Mouse (Mus musculus) forebrain, postnatal 0 days (tissue): Measurements from ENCODE around the gene Cdc42bpa. TPM values are rescaled to one million over a fixed set of nuclear protein-coding genes. Genes with fewer than 3 reads are reported as not detected.

Source experiments
- ATAC-seq: fragments of 200-750 bp; cut with Nextera tagmentation; 2 replicates; pipeline ENCODE4 v1.8.0; 2017; ENCODE audit warnings: mild to moderate bottlenecking, moderate library complexity
- DNase-seq: peaks from one replicate; pipeline ENCODE4 v3.0.0-alpha.2; 2015
- H3K27ac ChIP-seq: fragments of 300-500 bp; sonication (generic); 2 replicates; pipeline ENCODE4 v1.5.1; 2014; ENCODE audit warnings: low read depth, mild to moderate bottlenecking, antibody characterized with exemption, low read length, moderate library complexity, mixed read lengths
- H3K27me3 ChIP-seq: fragments of 300-500 bp; sonication (generic); 2 replicates; pipeline ENCODE4 v1.6.1; 2014; ENCODE audit warnings: mild to moderate bottlenecking, low read length, mixed read lengths; ENCODE audit not compliant: insufficient read depth
- H3K36me3 ChIP-seq: fragments of 300-500 bp; sonication (generic); 2 replicates; pipeline ENCODE4 v1.6.1; 2014; ENCODE audit warnings: mild to moderate bottlenecking, moderate library complexity; ENCODE audit not compliant: insufficient read depth
- H3K4me1 ChIP-seq: fragments of 300-500 bp; sonication (generic); 2 replicates; pipeline ENCODE4 v1.6.1; 2014; ENCODE audit warnings: antibody characterized with exemption; ENCODE audit not compliant: insufficient read depth
- H3K4me2 ChIP-seq: fragments of 300-500 bp; sonication (generic); 2 replicates; pipeline ENCODE4 v1.6.1; 2014; ENCODE audit warnings: low read depth, mild to moderate bottlenecking, moderate library complexity
- H3K4me3 ChIP-seq: fragments of 300-500 bp; sonication (generic); 2 replicates; pipeline ENCODE4 v1.5.1; 2014; ENCODE audit warnings: low read depth, low read length, mixed read lengths
- H3K9ac ChIP-seq: fragments of 300-500 bp; sonication (generic); 2 replicates; pipeline ENCODE4 v1.6.1; 2014; ENCODE audit warnings: mild to moderate bottlenecking
- H3K9me3 ChIP-seq: fragments of 300-500 bp; sonication (generic); 2 replicates; pipeline ENCODE4 v1.6.1; 2016; ENCODE audit warnings: low read length
- CTCF ChIP-seq: sonication (generic); IDR thresholded peaks from 2 replicates; pipeline ENCODE4 v1.5.1; 2016; ENCODE audit warnings: antibody characterized with exemption, control low read depth, low read depth
- WGBS: fragments of 180-500 bp; shearing (Covaris S2); extraction: QIAGEN DNeasy Blood & Tissue Kit; methylation state at CpG from one replicate; pipeline ENCODE4 v1.1.7; 2014; 5-methylcytosine and 5-hydroxymethylcytosine counted together
- polyA plus RNA-seq: library from polyadenylated mRNA; unstranded; fragments of >200 nt; fragmentation: Nextera tagmentation; extraction: Ambion mirVana; gene quantifications from 2 replicates; pipeline ENCODE4 v1.2.1, GENCODE M21; 2015
- total RNA-seq: library from RNA; depleted of rRNA; stranded (reverse); fragments of >200 nt; gene quantifications from 2 replicates; pipeline ENCODE4 v1.2.3, GENCODE M21; 2014

The Cdc42bpa gene
- total and polyA plus RNA-seq, 2 experiments from 2014 or later = 25.2 to 111 TPM

- no peak for TF ChIP-seq CTCF
- 48% methylated on average over 5 of the region's 5 CpGs for WGBS
Observed at GRCm38 (mm10) chr1:180109050-180109449, 148.8 kb downstream of the Cdc42bpa start.

GRCm38 (mm10) chr1:180116525-180116924 is 156.3 kb downstream of the Cdc42bpa start:
- Histone ChIP-seq H3K4me3 (no peak overlapping the region), H3K27ac (no peak overlapping the region), H3K9ac (no peak overlapping the region), H3K4me2 (no peak overlapping the region), H3K36me3 (peaks cover 6% of the 10 kb centered on the region), H3K9me3 (no peaks in the 10 kb centered on the region), H3K4me1 (no peaks in the 10 kb centered on the region), H3K27me3 (no peaks in the 10 kb centered on the region)
- no peak for ATAC-seq
- 77% methylated on average over 1 of the region's 1 CpGs for WGBS
- peak; percentile 54 for TF ChIP-seq CTCF
- DNase-seq = no peak

More at GRCm38 (mm10) chr1:180109050-180109449, 148.8 kb downstream of the Cdc42bpa start:
- Histone ChIP-seq H3K9me3 (no peaks in the 10 kb centered on the region), H3K9ac (no peak overlapping the region), H3K27ac (no peak overlapping the region), H3K4me2 (no peak overlapping the region), H3K36me3 (peaks cover 6% of the 10 kb centered on the region), H3K4me3 (no peak overlapping the region), H3K27me3 (no peaks in the 10 kb centered on the region), H3K4me1 (no peaks in the 10 kb centered on the region)
- ATAC-seq (no peak), DNase-seq (no peak)

DNA sequence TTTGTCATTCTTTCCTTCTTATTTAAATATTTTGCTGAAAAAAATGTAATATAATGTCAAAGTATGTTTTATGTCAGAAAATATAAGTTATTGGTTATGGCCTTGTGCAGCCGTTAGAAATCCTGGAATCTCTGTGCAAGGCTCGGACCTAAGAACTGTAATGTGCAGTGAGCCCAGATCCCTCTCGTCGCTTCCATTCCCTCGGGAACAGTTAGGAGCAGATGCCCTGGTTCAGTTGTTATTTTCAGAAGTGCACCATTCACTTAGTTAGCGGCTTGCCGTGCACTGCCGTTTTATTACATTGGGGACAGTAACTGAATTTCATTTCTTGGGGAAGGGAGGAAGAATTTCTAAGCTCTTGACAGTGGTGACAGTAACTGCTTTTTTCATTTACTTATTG is 158.0 kb downstream of the Cdc42bpa start:
- no peaks in the 10 kb centered on the region for H3K27me3 ChIP-seq
- ATAC-seq (no peak), DNase-seq (no peak)
- WGBS = 83% methylated on average over 8 of the region's 8 CpGs
- H3K9me3 ChIP-seq = no peaks in the 10 kb centered on the region
- TF ChIP-seq CTCF = no peak
- peaks cover 6% of the 10 kb centered on the region for H3K36me3 ChIP-seq
- H3K4me1 ChIP-seq = no peaks in the 10 kb centered on the region
- H3K4me2 ChIP-seq = no peak overlapping the region
- no peak overlapping the region for H3K9ac ChIP-seq
- no peak overlapping the region for H3K4me3 ChIP-seq
- no peak overlapping the region for H3K27ac ChIP-seq

DNA sequence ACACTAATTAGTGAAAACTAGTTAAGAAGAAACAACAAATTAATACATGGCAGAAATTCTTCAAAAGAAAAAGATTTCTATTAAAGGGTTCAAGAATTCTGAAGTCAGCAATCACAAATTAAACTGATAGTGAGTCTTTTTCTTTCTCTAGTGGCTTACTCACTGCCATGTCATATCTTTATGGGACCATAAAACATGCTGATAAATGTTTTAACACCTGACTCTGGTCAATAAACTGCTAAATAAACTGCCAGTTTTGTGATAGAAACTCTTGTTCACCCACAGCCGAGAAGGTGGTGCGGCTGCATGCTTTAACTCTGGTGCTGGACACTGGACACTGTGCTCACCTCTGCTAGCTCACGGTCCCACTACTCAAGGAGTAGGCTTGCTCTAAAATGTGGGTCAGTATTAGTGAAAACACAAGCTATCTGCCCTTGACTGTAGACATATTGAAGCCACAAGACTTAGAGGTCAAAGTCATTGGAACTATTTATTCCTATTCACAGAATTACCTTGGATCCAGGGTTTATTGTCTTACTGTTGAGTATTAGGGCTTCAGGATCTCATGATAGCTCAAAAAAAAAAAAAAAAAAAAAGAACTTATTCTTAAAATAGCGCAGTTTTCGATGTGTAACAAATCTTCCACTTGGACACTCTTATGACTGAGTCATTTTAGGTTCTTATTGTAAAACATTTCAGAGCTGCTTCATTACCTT is 168.0 kb downstream of the Cdc42bpa start:
- no peaks in the 10 kb centered on the region for H3K4me1 ChIP-seq
- no peaks in the 10 kb centered on the region for H3K9me3 ChIP-seq
- TF ChIP-seq CTCF = no peak
- DNase-seq (no peak), ATAC-seq (no peak)
- H3K36me3 ChIP-seq = peaks cover 6% of the 10 kb centered on the region; the same call in 1 of the 2 replicates
- H3K4me3 ChIP-seq = no peak overlapping the region
- no peaks in the 10 kb centered on the region for H3K27me3 ChIP-seq
- H3K9ac ChIP-seq = no peak overlapping the region
- no peak overlapping the region for H3K27ac ChIP-seq
- WGBS = 98% methylated on average over 5 of the region's 5 CpGs
- H3K4me2 ChIP-seq = no peak overlapping the region

GRCm38 (mm10) chr1:180131402-180131801 is 171.1 kb downstream of the Cdc42bpa start:
- ATAC-seq = no peak
- no peaks in the 10 kb centered on the region for H3K4me1 ChIP-seq
- peak; percentile 43 for TF ChIP-seq CTCF
- no peak overlapping the region for H3K4me3 ChIP-seq
- no peak overlapping the region for H3K27ac ChIP-seq
- DNase-seq = no peak
- no peak overlapping the region for H3K4me2 ChIP-seq
- H3K9ac ChIP-seq = no peak overlapping the region
- 64% methylated on average over 3 of the region's 3 CpGs for WGBS
- no peaks in the 10 kb centered on the region for H3K9me3 ChIP-seq
- H3K36me3 ChIP-seq = peaks cover 6% of the 10 kb centered on the region
- no peaks in the 10 kb centered on the region for H3K27me3 ChIP-seq

DNA sequence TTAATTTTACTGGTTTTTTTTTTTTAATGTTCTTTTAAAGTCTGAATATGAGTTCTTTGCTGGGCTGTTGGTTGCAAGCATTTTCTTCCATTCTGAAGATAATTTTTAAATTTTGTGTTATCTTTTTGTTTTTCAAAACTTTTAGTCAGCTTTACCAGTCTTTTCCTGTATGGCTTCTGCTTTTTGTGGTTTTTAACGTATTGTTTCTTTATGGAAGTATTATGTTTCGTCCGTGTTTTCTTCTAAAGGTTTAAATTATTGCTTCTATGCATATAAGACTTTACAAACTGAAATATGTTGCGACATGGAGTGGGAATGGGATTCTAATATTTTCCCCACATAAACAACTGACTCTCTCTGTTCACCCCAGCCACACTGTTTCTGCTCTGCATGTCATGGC is 171.9 kb downstream of the Cdc42bpa start:
- H3K27ac ChIP-seq = no peak overlapping the region
- no peak for ATAC-seq
- H3K4me3 ChIP-seq = no peak overlapping the region
- H3K27me3 ChIP-seq = no peaks in the 10 kb centered on the region
- no peak overlapping the region for H3K9ac ChIP-seq
- H3K4me1 ChIP-seq = no peaks in the 10 kb centered on the region
- TF ChIP-seq CTCF = no peak
- no peak overlapping the region for H3K4me2 ChIP-seq
- no peaks in the 10 kb centered on the region for H3K9me3 ChIP-seq
- 99% methylated on average over 4 of the region's 4 CpGs for WGBS
- peaks cover 13% of the 10 kb centered on the region for H3K36me3 ChIP-seq
- DNase-seq = no peak

- Histone ChIP-seq H3K27ac (no peak overlapping the region), H3K4me3 (no peak overlapping the region), H3K27me3 (no peaks in the 10 kb centered on the region), H3K9ac (no peak overlapping the region), H3K9me3 (no peaks in the 10 kb centered on the region), H3K4me2 (no peak overlapping the region), H3K36me3 (peaks cover 51% of the 10 kb centered on the region), H3K4me1 (no peaks in the 10 kb centered on the region)
- ATAC-seq = no peak
- no peak for DNase-seq
- no peak for TF ChIP-seq CTCF
- WGBS = 88% methylated on average over 4 of the region's 4 CpGs
Observed at GRCm38 (mm10) chr1:180139158-180139557, 178.9 kb downstream of the Cdc42bpa start.
